Mouse (Mus musculus) CD8-positive naive resting alpha-beta T cell, adult 2 months (primary cell): ENCODE data around the gene Znfx1.

Source experiments
- DNase-seq, 2 experiments: peaks; one replicate each; pipeline ENCODE4 v3.0.0; 2022; ENCODE audit warnings: low read depth in 2 of 2, low spot score in 2 of 2

The Znfx1 gene

DNA sequence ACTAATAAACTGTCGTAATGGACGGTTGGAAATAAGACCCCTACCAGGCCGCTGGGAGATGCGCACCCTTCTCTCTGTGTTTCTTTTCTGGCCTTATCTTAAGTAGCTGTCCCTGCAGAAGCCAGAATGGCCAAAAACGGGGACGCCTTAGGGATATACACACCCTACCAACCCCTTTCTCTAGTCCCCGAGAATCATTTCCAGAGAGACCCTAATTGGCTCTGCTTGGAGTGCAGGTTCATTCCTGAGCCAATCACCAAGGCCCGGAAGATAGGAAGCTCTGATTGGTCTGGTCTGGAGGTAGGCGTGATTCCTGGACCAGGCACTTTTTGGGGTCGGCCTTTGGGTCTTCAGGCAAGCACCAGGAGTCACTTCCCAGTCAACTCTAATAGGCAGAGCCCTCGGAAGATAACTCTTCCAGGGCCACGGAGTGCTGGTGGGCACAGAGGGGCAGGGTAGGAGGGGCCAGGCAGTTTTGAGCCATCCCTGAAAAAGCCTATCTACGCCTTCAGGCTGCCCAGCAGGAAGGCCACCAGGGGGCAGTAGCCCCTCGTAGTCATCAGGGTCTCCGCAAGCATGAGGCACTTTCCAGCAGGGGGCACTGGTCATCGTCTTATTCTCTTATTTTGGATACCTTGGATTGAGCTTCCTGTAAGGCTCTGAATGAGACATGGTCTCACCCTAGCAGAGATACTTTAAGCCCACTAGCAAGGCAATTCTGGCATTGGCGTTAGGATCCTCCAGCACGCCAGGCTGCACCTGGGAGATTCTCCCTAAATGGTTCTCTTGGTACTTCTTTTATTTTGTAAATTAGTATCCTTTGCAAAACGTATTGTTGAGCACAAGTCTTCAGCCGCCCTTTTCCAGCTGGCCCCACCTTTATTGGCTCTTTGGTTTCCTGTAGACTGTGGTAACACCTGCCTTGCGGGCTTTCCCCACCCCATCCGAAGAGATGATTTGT is 9.1 kb upstream of the Znfx1 start:
- DNase-seq: peak; percentile 92 to 97

DNA sequence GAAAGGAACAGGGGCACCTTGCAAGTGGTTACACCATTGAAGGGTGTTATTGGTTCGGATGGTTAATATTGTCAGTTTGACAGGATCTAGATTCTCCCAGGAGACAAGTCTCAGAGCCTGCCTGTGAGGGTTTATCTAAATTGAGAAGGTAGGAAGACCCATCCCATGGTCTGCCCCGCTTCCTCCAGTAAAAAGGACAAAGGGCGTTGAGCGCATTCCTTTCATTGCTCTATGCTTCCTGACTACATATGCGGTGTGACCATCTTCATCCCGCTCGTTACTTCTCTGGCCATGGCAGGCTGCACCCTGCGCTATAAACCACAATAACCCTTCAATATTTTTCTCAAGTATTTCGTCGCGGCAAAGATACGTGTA is 8.4 kb upstream of the Znfx1 start:
- no peak for DNase-seq

DNA sequence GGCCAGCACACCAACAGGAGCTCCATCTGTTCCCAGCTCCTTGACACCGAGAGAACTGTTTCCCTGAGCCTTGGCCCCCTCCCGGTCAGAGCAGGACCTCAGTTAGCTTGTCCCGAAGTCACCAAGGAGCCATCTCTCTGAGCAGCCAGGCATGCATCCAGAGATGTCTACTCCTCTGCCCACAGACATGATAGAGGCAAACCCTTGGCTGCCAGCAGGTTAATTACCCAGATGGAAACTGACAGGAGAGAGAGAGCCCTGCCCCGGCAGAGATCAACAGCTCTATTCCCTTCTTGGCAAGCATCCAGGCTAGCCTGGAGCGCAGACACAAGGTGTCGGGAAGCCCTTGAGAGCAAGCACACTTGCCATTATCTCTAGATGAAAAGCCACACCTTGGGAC is 7.5 kb upstream of the Znfx1 start:
- no peak for DNase-seq

DNA sequence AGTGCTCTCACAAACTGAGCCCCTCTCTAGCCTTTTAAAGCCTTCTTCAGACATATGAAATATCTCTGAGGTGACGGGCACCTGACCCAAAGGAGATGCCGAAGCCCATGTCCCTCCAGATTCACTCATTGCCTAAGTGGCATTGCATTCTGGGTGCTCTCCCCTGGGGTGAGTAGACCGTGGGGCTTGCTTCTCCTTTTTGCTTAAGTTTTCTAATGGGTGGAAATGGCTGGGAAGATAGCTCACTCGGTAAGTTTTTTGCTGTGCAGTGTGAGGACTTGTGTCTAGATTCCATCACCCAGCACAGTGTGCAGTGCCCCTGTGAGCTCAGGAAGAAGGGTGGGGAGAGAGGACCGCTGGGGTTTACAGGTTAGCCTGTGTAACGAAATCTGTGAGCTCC is 4.8 kb upstream of the Znfx1 start:
- DNase-seq: no peak

DNA sequence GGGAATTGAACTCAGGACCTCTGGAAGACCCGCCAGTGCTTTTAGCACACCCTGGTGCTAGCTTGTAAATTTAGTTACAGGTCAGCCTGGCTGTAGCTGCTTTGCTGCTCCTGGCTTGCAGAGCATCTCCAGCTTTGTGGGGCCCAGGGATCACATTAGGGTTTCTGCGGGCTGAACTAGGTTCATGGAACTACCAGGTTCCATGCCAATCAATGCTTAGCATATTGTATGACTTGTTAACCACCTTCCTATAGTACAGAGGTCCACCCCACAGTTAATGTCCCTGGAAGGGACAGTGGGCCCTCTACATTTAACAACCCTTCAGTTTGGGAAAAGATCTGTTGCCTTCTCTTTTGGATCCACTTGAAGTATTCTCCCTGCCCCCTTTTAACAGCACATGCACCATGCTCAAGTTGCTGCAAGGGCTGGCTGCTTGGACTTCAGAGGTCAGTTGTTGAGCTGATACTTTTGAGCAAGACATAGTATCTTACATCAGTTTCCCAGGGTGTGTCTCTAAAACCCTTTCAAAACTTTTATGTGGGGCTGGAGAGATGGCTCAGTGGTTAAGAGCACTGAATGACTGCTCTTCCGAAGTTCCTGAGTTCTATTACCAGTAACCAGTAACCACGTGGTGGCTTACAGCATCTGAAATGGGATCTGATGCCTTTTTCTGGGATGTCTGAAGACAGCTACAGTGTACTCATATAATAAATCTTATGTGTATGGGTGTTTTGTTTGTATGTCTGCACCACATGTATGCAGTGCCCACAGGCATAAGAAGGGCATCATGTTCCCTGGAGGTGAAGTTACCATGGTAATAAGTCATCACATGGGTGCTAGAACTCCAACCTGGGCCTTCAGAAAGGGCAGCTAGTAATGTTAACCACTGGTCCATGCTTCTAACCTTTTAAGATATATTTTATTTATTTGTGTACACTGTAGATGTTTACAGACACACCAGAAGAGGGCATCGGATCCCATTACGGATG is 4.0 kb upstream of the Znfx1 start:
- DNase-seq: no peak

DNA sequence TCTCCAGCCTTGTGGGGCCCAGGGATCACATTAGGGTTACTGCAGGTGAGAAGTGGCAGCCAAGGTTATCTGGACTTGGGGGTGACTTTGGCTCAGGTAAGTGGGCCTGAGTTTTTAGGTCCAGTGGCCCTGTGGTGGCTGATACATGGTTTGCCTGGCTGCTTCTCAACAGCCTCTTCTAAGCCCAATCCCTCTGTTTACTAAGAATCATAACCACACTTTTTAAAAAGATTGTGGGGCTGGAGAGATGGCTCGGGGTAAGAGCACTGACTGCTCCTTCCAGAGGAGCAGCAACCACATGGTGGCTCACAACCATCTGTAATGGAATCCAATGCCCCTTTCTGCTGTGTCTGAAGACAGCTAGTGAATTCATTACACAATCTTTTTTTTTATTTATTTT is 3.2 kb upstream of the Znfx1 start:
- no peak for DNase-seq

DNA sequence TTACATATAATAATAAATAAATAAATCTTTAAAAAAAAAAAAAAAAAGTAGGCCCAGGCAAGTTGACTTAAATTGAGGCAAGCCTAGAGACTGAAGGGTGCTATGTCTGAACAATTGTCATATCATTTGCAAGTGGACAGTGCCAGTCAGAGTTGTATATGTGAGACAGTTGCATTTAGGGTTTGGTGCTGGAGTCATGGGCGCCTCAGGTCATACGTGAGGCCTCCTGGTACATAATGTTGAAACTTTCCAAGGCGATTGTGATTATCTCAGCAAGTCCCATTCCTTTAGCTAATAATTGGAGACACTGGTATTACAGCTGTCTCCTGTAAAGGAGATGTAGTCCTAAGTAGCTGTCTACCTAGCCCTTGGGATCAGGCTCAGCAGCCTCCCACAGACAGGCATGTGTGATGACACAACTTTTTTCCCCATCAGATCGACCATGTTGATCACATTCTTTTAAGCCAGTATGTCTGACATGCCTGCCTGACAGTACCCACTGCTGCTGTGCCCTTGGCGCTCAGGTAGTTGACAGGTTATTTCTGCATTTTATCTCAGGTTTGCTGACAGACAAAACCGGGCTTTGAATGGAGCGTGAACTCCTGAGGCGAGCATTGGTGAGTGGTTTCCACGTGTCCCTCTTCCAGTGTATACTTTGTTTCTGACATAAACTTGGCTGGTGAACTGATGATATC is 1.9 kb upstream of the Znfx1 start:
- DNase-seq: no peak

DNA sequence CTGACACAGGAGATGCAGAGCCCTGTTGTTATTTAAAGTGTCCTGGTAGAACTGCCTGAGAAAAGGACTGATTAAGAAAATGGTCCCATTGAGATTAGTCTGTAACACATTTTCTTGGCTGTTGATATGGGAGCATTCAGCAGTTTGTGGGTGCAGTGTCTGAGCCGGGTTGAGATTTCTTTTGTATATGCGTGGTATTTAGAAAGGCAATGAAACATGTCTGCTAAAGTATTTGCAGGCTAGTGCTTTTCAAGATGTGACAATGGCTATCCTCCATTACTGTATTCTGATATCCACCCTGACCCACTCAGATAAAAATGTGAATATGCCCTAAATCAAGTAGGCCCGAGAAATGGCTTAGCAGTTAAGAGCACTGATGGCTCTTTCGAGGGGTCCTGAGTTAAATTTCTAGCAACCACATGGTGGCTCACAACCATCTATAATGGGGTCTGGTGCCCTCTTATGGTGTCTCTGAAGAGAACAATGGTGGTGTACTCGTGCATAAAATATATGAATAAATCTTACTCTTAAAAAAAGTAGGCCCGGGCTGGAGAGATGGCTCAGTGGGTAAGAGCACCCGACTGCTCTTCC is 1.2 kb upstream of the Znfx1 start:
- no peak for DNase-seq

DNA sequence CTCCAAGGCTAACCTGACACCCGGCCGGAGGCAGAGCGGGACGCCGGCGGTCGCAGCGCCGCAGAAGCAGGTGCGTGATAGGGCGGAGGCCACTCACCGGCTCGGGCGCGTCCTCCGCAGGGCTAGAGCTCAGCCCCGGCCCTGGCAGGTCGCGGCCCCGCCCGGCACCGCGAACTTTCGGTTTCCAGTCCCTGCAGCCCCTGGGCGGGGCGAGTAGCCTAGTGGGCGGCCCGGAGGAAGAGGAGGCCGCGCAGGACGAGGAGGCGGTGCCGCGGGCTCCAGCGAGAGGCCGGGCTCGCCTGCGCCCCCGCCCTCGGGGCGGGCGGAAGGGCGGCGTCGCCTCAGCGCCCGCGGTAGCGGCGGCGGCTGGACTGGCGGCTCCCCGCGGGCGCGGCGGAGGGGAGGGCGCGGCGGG is 311 bp downstream of the Znfx1 start:
- peak; percentile 90 for DNase-seq

DNA sequence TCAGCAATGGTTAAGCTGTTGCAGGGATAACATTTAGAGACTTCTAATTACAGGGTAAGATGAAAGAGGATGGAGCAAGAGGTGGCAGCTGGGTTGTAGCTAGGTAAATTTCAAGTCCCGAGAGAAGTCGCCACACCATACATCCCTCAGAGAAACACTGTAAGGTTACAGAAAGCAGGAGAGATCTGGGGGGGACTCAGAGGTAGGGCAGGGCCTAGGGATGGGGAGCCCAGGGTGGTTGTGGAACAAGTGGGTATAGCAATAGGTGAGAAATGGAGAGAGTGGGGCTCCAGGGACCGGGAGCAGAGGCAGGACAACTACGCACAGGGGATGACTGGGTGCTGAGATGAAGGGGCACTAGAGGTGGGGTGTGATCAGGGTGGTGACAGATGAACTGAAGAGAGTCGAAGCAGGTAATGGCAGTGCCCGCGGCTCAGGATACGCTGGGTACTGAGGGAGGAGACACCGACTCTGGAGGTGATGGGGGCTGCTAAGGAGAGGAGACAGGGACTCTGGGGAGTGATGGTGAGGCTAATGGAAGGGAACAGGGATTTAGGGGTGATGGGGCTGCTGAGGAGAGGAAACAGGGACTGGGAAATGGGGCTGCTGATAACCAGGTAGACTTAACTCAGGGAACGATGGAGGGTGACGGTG is 1.3 kb downstream of the Znfx1 start:
- DNase-seq: no peak

DNA sequence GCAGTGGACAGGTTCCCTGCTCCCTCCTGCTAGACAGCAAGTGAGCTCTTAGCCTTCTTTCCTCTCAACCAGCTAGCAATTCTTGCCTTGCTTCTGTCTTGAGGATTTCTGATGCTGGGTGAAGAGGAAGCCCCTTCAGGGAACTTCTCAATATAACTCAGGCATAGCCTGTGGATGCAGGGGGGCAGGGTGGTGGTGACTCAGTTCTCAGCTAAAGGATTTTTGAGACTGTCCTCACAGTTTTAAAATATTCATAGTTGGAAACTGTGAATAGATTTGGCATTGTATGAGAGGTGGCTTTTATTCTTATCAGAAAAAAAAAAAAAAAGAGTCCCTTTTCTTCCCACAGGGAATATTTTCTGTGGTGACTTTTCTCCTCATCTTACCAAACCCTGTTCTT is 2.1 kb downstream of the Znfx1 start:
- DNase-seq: no peak

DNA sequence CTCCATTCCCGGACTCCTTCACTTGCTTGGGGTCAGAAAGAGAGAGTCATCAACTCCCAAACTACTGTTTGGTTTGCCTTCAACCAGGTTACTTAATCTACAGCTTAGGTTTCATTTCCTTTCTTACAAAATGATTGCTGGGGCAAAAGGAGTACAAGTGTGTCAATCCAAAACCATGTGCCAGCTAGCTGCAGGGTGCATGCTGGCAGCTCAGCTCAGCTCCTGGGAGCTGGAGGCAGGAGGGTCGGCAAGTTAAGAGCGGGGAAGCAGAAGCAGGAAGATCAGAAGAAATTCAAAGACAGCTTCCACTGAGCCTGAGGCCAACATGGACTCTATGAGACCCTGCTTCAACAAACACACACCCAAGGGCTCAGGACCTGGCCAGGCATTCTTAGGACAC is 2.5 kb downstream of the Znfx1 start:
- no peak for DNase-seq

DNA sequence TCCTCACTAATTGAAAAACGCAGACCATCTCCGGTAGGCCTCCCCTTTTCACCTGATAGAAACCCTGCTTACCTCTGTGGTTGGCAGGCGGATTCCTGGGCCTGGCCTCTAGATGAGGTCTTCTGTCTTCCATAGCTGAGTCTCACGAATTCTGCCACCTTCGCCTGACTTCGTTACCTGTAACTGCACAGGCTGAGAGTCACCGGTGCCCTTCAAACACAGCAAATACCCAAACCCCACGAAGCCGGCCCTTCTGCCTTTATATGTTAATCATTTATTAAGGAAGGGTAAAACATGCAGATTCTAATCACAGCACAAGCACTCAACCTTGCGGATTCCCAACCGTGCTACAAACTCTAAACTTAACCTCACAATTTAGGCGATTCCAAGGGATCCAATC is 2.9 kb downstream of the Znfx1 start:
- no peak for DNase-seq

DNA sequence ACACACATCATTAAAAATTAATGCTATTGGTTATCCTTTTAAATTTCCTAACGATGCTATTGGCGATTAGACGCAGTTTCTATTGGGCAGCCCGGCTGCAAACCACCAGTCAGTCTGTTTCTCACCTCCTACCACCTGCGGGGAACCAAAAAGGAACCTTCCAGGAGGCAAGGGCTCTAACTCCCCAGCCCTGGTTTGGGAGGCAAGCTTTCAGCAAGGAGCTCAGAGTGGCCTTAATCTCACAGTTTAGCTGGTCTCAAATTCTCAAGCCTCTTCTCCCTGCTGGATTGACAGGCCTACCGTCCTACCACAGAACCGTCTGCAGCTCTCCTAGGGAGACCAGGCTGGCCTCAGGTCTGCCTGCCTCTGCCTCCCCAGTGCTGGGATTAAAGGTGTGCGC is 3.3 kb downstream of the Znfx1 start:
- no peak for DNase-seq

DNA sequence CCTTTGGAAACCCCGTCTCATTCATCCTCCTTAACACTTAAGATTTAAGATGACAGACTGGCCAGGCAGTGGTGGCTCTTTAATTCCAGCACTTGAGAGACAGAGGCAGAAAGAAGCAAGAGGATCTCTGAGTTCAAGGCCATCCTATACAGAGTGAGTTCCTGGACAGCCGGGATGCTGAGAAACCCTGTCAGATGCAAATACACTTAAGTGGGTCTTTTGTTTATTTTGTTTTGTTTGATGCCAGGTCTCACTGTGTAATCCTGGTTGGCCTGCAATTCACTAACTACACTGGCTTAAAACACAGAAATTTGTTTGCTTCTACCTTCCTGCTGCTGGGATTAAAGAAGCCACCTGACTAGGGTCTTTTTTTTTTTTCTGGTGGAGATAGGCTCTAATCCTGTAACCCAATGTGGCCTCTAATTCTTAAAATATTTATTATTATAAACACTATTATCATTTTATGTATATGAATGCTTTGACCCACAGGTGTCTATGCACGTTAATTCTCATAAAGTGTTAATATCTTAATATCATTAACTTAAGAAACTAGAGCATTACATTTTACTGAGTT is 3.9 kb downstream of the Znfx1 start:
- DNase-seq: no peak

DNA sequence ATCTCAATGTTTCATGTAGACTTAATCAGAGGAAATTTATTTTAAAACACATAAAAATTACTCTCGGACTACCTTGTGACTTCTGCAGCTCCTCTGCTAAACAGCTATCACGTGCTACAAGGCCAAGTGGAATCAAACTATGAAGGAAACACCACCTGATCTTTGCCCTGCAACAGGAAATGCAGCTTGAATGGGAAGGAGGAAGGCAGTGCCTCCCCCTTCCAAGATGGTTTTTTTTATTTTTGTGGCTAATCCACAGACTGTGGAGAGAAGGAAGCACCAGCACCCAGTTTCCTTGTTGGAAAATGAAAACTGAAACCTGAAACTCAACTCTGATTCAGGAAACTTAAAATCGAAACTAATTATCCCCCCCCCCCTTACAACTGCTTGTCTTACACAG is 4.6 kb downstream of the Znfx1 start:
- DNase-seq: no peak

DNA sequence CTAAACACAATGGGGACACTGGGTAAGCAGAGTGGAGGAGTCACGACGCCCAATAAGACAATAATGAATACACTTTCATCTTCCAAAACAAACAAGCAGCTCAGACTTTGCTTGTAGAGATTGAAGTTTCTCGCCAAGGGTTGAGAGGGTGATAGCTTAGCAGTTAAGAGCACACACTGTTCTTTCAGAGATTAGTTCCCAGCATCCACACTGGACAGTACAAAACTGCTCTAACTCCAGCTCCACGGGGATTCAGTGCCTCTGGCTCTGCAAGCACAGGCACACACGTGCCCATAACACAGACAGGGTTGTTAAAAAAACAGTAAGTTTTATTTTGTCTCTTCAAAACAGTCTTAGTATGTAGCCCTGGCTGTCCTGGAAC is 5.9 kb downstream of the Znfx1 start:
- DNase-seq: no peak

DNA sequence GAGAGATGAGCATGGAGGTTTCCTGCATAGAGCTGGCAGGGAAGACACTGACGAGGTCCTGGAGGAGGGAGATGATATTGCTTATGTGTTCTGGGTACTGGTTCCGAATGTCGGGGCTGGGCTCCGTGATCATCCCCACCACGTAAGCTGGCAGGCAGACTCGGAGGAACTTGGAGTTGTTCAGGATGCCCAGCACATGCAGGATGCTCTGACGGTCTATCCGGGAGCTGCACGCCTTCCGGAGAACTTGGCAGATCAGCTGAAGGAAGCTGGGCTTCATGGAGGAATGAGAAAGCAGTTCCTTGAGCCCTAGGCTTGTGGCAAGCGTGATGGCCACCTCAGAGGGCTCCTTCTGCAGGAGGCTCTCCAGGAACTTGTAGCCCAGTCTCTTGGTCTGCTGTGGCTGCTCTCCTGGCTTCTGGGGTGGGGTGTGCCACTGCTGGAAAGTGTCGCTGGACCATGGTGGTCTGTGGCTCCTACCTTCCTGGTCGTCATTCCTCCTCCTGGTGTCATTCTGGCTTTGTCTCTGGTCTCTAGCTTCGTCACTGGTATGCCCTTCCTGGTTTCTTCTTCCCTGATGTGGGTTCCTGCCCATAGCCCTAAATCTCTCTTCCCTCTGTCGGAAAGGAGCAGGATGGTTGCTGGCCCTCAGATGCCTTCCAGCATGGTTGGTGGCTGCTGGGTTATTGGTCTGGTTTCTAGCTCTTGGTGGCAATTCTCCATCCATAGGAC is 6.4 kb downstream of the Znfx1 start:
- no peak for DNase-seq

DNA sequence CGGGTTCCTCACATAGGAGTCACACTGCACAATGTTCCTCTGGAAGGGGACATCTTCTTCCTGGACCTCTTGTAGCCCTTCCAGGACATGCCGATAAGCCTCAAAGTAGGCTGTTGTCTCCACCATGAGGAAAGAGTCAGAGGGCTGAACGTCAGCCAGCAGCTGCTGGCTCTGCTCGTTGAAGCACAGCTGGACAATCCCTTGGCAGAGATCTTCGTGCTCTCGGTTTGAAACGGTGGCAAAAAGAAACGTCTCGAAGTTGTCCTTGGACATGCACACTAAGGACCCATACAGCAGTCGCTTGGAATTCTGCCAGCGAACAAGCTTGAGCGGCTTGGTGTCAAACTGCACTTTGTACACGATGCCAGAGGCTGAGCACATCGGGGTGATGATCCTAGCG is 7.4 kb downstream of the Znfx1 start:
- no peak for DNase-seq
